Mouse (Mus musculus): ENCODE measurements at regions not wholly inside any gene's neighbourhood (a gene's known extent, or its start where the extent isn't known, plus 50 kb on each side); places are given as distances from the start of the nearest gene placed in this dataset.

DNA sequence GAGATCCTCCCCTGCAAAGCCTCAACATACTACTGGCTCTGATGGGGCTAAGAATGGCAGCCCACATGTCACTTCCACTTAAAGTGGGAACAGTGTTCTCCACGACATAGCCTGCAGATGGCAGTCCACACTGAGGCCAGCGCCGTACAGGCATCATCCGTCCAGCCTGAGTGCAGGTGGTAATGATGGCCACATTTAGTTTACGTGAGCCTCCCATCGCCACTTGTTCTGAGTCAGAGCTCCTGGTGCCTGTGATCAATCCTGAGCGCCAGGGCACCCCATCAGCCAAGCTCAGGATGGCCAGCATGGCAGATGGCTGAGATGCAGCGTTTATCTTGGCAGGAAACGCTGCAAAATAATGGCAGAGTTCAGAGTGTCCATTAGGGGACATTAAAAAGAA lies 159.6 kb downstream of the Adgrd1 start:
- TF ChIP-seq FLI1 (IDR thresholded peaks at IDR 0.05; ENCODE audit: low read length) (no peak), GATA1 (IDR thresholded peaks at IDR 0.05; ENCODE audit: borderline replicate concordance, low read length) (no peak)
- peaks cover 2% of the 10 kb centered on the region for H3K27me3 ChIP-seq (replicated peaks)
- H3K36me3 ChIP-seq (replicated peaks; ENCODE audit: low read length), result no peaks in the 10 kb centered on the region
- peaks cover 15% of the 10 kb centered on the region for H3K4me1 ChIP-seq
- H3K9me3 ChIP-seq, result peaks cover 34% of the 10 kb centered on the region
- peak overlapping the region; percentile 65 for H3K4me3 ChIP-seq (replicated peaks)

- TF ChIP-seq GATA1 (IDR thresholded peaks at IDR 0.05; ENCODE audit: borderline replicate concordance, low read length), result no peak
- no peak for TF ChIP-seq FLI1 (IDR thresholded peaks at IDR 0.05; ENCODE audit: low read length)
- no peaks in the 10 kb centered on the region for H3K36me3 ChIP-seq (replicated peaks; ENCODE audit: low read length)
These were observed 160.7 kb downstream of the Adgrd1 start for GRCm38 (mm10) chr5:129257206-129257605.

DNA sequence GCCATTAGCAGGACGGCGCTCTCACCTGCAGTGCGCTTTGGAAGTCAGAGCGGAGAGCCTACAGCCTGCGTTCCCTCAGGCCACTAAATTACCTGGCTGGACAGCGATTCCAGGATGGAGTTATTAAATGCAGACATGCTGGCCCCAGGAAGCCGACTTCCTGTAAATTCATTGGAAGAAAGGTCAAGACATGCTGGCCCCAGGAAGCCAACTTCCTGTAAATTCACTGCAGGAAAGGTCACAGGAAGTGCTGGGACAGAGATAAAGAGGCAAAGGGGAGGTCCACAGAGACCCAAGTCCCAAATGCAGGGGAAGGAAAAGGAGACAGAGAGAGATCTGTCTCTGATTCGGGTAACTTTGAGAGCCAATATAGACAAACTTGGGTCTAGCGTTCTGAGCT lies 164.1 kb downstream of the Adgrd1 start:
- peaks cover 5% of the 10 kb centered on the region for H3K9me3 ChIP-seq
- H3K4me1 ChIP-seq, result peaks cover 23% of the 10 kb centered on the region

More at GRCm38 (mm10) chr5:129257206-129257605, 160.7 kb downstream of the Adgrd1 start:
- peaks cover 2% of the 10 kb centered on the region for H3K27me3 ChIP-seq (replicated peaks)
- peaks cover 23% of the 10 kb centered on the region for H3K4me1 ChIP-seq
- no peak overlapping the region for H3K4me3 ChIP-seq (replicated peaks)
- peaks cover 28% of the 10 kb centered on the region for H3K9me3 ChIP-seq

GRCm38 (mm10) chr5:129263118-129263517 lies 166.6 kb downstream of the Adgrd1 start:
- H3K9me3 ChIP-seq, result no peaks in the 10 kb centered on the region
- H3K36me3 ChIP-seq (replicated peaks; ENCODE audit: low read length), result no peaks in the 10 kb centered on the region
- H3K4me3 ChIP-seq (replicated peaks), result no peak overlapping the region
- TF ChIP-seq GATA1 (IDR thresholded peaks at IDR 0.05; ENCODE audit: borderline replicate concordance, low read length), result no peak
- TF ChIP-seq FLI1 (IDR thresholded peaks at IDR 0.05; ENCODE audit: low read length), result no peak
- H3K27me3 ChIP-seq (replicated peaks), result peaks cover 24% of the 10 kb centered on the region
- peaks cover 30% of the 10 kb centered on the region for H3K4me1 ChIP-seq

More for the DNA sequence above, 164.1 kb downstream of the Adgrd1 start:
- no peak for TF ChIP-seq GATA1 (IDR thresholded peaks at IDR 0.05; ENCODE audit: borderline replicate concordance, low read length)
- TF ChIP-seq FLI1 (IDR thresholded peaks at IDR 0.05; ENCODE audit: low read length), result no peak
- Histone ChIP-seq H3K4me3 (replicated peaks) (no peak overlapping the region), H3K27me3 (replicated peaks) (peaks cover 19% of the 10 kb centered on the region), H3K36me3 (replicated peaks; ENCODE audit: low read length) (no peaks in the 10 kb centered on the region)

- peaks cover 36% of the 10 kb centered on the region for H3K27me3 ChIP-seq (replicated peaks)
- H3K4me3 ChIP-seq (replicated peaks), result no peak overlapping the region
- H3K9me3 ChIP-seq, result 0 out of 2 replicates have a peak, but pooled peaks cover 2% of the 10 kb centered on the region
- no peaks in the 10 kb centered on the region for H3K36me3 ChIP-seq (replicated peaks; ENCODE audit: low read length)
- TF ChIP-seq GATA1 (IDR thresholded peaks at IDR 0.05; ENCODE audit: borderline replicate concordance, low read length) (no peak), FLI1 (IDR thresholded peaks at IDR 0.05; ENCODE audit: low read length) (no peak)
- peaks cover 31% of the 10 kb centered on the region for H3K4me1 ChIP-seq
These were observed 167.8 kb downstream of the Adgrd1 start for GRCm38 (mm10) chr5:129264363-129264762.

DNA sequence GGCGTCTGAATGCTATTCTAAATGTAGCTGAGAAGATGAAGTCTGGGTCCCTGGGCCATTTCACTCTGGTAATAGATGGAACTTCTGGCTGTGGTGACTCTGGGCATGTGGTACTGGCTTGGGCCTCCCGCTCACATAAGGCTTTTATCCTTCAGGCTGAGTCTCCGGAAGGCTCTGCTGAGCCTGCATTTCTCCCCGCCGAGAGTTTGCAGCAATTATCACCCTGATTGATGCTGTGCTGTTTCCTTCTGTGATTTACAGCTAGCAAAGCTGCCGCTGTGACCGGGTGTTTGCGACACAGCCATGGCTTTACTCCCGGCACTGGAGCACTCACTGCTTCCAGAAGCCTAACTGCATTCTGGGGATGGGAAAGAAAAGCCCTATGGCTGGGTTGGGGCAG lies 171.9 kb downstream of the Adgrd1 start:
- no peak for TF ChIP-seq FLI1 (IDR thresholded peaks at IDR 0.05; ENCODE audit: low read length)
- TF ChIP-seq GATA1 (IDR thresholded peaks at IDR 0.05; ENCODE audit: borderline replicate concordance, low read length), result no peak
- Histone ChIP-seq H3K36me3 (replicated peaks; ENCODE audit: low read length) (no peaks in the 10 kb centered on the region), H3K27me3 (replicated peaks) (peaks cover 45% of the 10 kb centered on the region), H3K9me3 (0 out of 2 replicates have a peak, but pooled peaks cover 2% of the 10 kb centered on the region), H3K4me1 (peaks cover 12% of the 10 kb centered on the region; the same call in 1 of the 2 replicates), H3K4me3 (replicated peaks) (no peak overlapping the region)

DNA sequence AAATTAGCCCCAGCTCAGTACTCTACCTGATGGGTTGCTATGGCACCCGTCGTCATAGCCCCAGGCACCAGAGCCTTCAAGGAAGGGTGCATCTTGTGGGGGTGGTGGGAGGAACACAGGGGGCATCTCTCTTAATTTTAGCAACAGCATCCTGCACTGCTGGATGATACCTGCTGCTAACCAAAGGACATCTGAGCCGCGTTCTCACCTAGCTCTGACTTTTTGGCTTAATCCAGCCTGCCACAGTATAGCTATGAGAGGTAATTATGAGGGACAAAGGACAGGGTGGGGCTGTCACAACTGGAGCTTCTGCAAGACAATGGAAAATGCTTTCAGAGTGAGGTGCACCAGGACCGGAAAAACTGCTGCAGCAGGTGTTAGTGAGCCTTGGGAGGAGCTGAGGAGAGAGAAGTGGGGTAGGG lies 173.5 kb downstream of the Adgrd1 start:
- Histone ChIP-seq H3K4me3 (replicated peaks) (no peak overlapping the region), H3K27me3 (replicated peaks) (peaks cover 39% of the 10 kb centered on the region), H3K9me3 (peaks cover 8% of the 10 kb centered on the region), H3K4me1 (peaks cover 12% of the 10 kb centered on the region; the same call in 1 of the 2 replicates), H3K36me3 (replicated peaks; ENCODE audit: low read length) (no peaks in the 10 kb centered on the region)
- TF ChIP-seq FLI1 (IDR thresholded peaks at IDR 0.05; ENCODE audit: low read length) (no peak), GATA1 (IDR thresholded peaks at IDR 0.05; ENCODE audit: borderline replicate concordance, low read length) (no peak)

- TF ChIP-seq GATA1 (IDR thresholded peaks at IDR 0.05; ENCODE audit: borderline replicate concordance, low read length) (no peak), FLI1 (IDR thresholded peaks at IDR 0.05; ENCODE audit: low read length) (no peak)
- no peaks in the 10 kb centered on the region for H3K9me3 ChIP-seq
- H3K4me1 ChIP-seq, result no peaks in the 10 kb centered on the region; the same call in 1 of the 2 replicates
- H3K4me3 ChIP-seq (replicated peaks), result no peak overlapping the region
- H3K36me3 ChIP-seq (replicated peaks; ENCODE audit: low read length), result no peaks in the 10 kb centered on the region
- peaks cover 16% of the 10 kb centered on the region for H3K27me3 ChIP-seq (replicated peaks)
These were observed 184.9 kb downstream of the Adgrd1 start for GRCm38 (mm10) chr5:129281406-129281805.

GRCm38 (mm10) chr5:129282133-129282532 lies 185.6 kb downstream of the Adgrd1 start:
- no peak for TF ChIP-seq GATA1 (IDR thresholded peaks at IDR 0.05; ENCODE audit: borderline replicate concordance, low read length)
- no peak for TF ChIP-seq FLI1 (IDR thresholded peaks at IDR 0.05; ENCODE audit: low read length)
- peaks cover 16% of the 10 kb centered on the region for H3K27me3 ChIP-seq (replicated peaks)
- H3K4me3 ChIP-seq (replicated peaks), result no peak overlapping the region
- H3K4me1 ChIP-seq, result no peaks in the 10 kb centered on the region; the same call in 1 of the 2 replicates
- no peaks in the 10 kb centered on the region for H3K9me3 ChIP-seq
- H3K36me3 ChIP-seq (replicated peaks; ENCODE audit: low read length), result no peaks in the 10 kb centered on the region

DNA sequence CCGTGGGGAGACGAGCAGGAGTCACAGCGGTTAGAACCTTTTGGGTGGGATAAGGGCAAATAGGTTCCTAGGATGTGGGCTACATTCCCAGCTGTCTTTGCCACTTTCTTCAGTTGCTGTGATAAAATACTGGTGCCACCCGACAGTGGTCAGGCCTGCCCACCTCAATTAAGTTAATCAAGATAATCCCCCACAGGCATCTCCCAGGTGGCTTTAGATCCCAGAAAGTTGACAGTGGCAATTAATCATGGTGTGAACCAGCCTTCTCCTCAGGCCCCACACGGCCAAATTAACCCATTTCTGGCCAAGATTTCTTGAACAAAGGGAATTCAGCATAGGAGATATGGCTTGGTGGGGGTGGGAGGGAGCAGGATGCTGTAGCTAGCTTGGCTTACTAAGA lies 186.3 kb downstream of the Adgrd1 start:
- Histone ChIP-seq H3K36me3 (replicated peaks; ENCODE audit: low read length) (no peaks in the 10 kb centered on the region), H3K4me1 (no peaks in the 10 kb centered on the region; the same call in 1 of the 2 replicates), H3K27me3 (replicated peaks) (peaks cover 16% of the 10 kb centered on the region), H3K4me3 (replicated peaks) (no peak overlapping the region), H3K9me3 (no peaks in the 10 kb centered on the region)
- no peak for TF ChIP-seq FLI1 (IDR thresholded peaks at IDR 0.05; ENCODE audit: low read length)
- TF ChIP-seq GATA1 (IDR thresholded peaks at IDR 0.05; ENCODE audit: borderline replicate concordance, low read length), result no peak

Measured in megakaryocyte, embryonic 14.5 days (primary cell).